Mouse (Mus musculus) bone marrow macrophage, adult 2 months (primary cell): ENCODE results near the gene D6Ertd527e. TPM values are rescaled to one million over a fixed set of nuclear protein-coding genes. Genes with fewer than 3 reads are reported as not detected.

Source experiments
- H3K27ac ChIP-seq: 2 replicates; pipeline ENCODE4 v1.5.1; 2012; ENCODE audit warnings: low read depth, low read length; ENCODE audit not compliant: insufficient read depth
- H3K4me1 ChIP-seq: 2 replicates; pipeline ENCODE4 v1.6.1; 2012; ENCODE audit warnings: low read length; ENCODE audit not compliant: control insufficient read depth, insufficient read depth
- H3K4me3 ChIP-seq: 2 replicates; pipeline ENCODE4 v1.5.1; 2012; ENCODE audit warnings: mild to moderate bottlenecking, low read length, moderate library complexity; ENCODE audit not compliant: insufficient read depth
- CTCF ChIP-seq: IDR thresholded peaks from 2 replicates; pipeline ENCODE4 v1.5.1; 2012; ENCODE audit warnings: low read depth, mild to moderate bottlenecking, low read length, moderate library complexity
- POLR2A ChIP-seq: IDR thresholded peaks from 2 replicates; pipeline ENCODE4 v1.6.1; 2012; ENCODE audit warnings: mild to moderate bottlenecking, low read depth, low read length, borderline replicate concordance
- polyA plus RNA-seq: library from polyadenylated mRNA; stranded (reverse); fragments of >200 nt; gene quantifications from 2 replicates; pipeline ENCODE4 v1.2.4, GENCODE M21; 2012; ENCODE audit not compliant: missing spikeins, insufficient read depth, insufficient read length

Gene D6Ertd527e
- polyA plus RNA-seq, 1 experiment, result not detected

DNA sequence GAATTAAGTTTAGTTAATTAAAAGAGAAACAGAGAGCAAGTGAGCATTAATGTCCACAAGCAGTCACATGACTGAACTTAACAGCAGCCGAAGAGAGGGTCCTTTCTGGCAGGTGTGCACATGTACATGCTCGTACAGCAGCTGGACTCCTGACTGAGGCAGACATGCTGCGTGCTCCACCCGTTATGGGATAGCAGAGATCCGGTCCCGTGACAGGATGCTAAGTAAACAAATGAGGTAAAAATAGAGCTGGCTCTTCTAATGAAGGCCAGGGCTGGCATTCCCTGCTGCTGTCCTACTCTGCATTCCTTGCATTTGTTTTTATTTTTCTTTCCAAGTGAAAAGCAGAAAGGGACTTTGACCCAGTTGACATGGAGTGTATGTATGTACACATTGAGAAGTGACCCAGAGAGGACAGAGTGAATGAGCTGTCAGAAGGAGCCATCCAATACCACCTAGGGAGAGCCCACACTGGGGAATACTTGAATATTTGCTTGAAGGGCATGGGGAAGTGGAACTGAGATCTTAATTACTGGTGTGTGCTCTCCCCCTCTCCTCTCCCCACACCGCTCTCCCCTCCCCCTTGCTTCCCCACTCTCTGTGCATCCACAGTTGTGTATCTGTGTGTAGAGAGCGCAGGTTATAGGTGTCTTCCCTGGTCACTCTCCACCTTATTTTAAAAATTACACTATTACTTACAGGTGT lies 22.7 kb downstream of the D6Ertd527e start:
- H3K4me1 ChIP-seq, result peaks cover 10% of the 10 kb centered on the region

DNA sequence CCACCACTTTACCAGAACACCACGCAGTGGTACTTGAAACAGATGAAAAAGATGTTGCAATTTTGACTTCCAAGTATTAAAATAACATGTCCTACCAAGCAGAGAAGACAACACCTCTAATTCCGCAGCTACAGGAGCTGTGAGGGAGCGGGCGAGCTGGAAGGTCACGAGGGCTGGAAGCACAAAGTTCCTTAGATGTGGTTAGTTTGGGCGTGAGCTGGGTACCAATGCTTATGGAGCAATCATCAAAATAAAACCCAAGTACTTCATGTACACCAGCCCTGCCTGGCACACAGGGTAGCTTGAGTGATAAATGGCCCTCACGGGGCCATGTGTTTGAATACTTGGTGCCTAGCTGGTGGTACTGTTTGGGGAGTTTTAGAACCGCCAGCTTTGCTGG lies 25.3 kb downstream of the D6Ertd527e start:
- peaks cover 10% of the 10 kb centered on the region for H3K4me1 ChIP-seq
- no peak overlapping the region for H3K4me3 ChIP-seq
- no peak overlapping the region for H3K27ac ChIP-seq
- no peak for TF ChIP-seq CTCF

More for the DNA sequence above, 22.7 kb downstream of the D6Ertd527e start:
- no peak overlapping the region for H3K4me3 ChIP-seq
- TF ChIP-seq POLR2A, result no peak
- TF ChIP-seq CTCF, result no peak
- H3K27ac ChIP-seq, result no peak overlapping the region

DNA sequence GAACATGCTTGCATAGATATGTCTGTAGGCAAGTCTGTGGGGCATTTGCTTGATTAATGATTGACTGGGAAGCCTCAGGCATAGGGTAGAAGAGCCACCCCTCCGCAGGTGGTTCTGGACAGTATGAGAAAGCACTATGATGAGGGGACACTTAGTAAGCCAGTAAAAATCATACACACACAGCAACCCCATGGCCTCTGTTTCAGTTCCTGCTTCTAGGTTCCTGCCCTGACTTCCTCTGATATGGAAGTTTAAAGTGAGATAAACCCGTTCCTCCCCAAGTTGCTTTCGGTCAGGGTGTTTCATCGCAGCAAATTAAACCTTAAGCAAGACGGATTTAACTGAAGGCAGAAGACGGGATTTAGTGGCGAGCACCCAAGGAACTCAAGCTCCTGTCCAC lies 26.1 kb downstream of the D6Ertd527e start:
- H3K27ac ChIP-seq, result no peak overlapping the region
- H3K4me1 ChIP-seq, result peaks cover 10% of the 10 kb centered on the region
- TF ChIP-seq CTCF (no peak), POLR2A (no peak)

DNA sequence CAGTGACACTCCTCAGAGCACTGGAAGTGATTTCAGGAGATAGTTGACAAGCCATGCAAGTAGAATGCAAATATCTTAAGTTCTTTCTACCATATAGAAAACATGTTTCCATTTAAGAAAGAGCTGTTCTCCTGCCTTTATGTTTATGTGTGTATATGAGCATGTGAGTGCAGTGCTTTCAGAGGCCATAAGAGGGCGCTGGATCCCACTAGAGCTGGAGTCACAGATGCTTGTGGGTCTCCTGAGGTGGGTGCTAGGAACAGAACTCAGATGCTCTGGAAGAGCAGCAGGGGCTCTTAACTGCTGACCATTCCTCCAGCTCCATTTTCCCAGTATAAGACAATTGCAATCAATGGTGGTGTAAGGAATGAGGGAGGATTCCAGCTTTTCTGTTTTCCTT lies 26.5 kb downstream of the D6Ertd527e start:
- Histone ChIP-seq H3K4me1 (peaks cover 10% of the 10 kb centered on the region), H3K4me3 (no peak overlapping the region), H3K27ac (no peak overlapping the region)
- TF ChIP-seq POLR2A (no peak), CTCF (0 out of 2 replicates have a peak, but pooled peaks have one; percentile 31)

More for the DNA sequence above, 26.1 kb downstream of the D6Ertd527e start:
- no peak overlapping the region for H3K4me3 ChIP-seq

DNA sequence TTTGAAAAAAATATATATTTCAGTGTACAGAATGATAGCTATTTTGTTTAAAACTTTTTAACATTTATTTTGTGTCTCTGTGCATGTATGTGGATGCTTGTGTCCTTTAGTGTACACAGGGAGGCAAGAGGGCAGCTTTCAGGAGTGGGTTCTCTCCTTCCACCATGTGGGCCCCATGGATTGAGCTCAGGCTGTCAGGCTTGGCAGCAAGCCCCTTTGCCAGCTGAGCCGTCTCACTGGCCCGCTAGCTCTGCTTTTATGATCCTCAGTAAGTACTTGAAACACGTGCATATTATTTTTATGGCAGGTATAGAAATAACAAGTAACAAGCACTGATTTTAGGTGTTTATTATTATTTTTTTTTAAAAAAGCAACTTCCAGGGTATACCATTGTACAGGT lies 29.0 kb downstream of the D6Ertd527e start:
- TF ChIP-seq POLR2A (no peak), CTCF (no peak)
- Histone ChIP-seq H3K27ac (no peak overlapping the region), H3K4me3 (no peak overlapping the region)

DNA sequence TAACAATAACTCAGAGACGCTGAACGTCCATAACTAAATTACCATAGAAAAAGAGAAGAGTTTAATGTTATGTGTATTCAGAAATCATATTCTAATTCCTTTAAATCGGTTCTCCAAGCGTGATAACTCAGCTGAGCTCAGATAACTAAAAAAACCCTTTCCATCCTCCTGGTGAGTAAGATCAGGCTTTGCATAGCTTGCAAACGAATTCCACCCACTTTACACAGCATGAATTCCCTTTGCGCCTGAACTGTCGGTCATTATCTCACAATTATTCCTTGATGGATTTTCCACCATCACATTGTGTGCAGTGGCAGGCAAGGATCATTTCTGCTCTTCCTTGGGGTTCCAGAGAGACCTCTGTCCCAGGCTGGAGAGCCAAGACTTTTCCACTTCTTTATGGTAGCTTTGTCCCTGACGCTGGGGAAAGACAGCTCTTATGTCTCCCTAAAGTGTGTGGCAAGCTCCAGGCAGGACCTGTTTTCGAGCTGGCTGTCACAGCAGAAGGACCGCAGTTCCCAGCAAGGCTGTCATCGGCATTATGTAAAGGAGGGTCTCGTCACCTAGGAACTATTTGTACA lies 29.5 kb downstream of the D6Ertd527e start:
- no peak overlapping the region for H3K4me3 ChIP-seq
- no peak overlapping the region for H3K27ac ChIP-seq
- H3K4me1 ChIP-seq, result peaks cover 3% of the 10 kb centered on the region
- TF ChIP-seq POLR2A (no peak), CTCF (no peak)

More for the DNA sequence above, 29.0 kb downstream of the D6Ertd527e start:
- peaks cover 3% of the 10 kb centered on the region for H3K4me1 ChIP-seq

DNA sequence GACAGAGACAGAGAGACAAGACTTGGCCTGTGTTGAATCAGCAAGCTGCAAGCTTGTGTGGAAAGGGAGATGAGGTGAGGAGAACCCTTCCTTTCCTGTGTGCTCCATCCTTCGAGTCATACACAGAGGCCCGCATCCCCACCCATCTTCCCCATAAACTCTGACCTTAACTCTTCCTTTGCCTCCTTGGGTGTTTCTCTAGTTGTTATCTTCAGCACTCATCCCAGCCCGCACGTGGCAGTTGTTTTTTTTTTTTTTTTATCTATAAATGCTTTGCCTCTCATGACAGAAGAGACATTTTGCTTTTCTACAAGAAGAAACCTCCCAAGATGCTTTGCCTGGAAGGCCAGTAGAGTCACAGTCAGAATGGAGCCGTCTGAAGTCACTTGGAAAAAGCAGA lies 33.9 kb downstream of the D6Ertd527e start:
- no peak overlapping the region for H3K4me3 ChIP-seq
- H3K27ac ChIP-seq, result no peak overlapping the region
- TF ChIP-seq CTCF (no peak), POLR2A (no peak)
- H3K4me1 ChIP-seq, result no peaks in the 10 kb centered on the region

DNA sequence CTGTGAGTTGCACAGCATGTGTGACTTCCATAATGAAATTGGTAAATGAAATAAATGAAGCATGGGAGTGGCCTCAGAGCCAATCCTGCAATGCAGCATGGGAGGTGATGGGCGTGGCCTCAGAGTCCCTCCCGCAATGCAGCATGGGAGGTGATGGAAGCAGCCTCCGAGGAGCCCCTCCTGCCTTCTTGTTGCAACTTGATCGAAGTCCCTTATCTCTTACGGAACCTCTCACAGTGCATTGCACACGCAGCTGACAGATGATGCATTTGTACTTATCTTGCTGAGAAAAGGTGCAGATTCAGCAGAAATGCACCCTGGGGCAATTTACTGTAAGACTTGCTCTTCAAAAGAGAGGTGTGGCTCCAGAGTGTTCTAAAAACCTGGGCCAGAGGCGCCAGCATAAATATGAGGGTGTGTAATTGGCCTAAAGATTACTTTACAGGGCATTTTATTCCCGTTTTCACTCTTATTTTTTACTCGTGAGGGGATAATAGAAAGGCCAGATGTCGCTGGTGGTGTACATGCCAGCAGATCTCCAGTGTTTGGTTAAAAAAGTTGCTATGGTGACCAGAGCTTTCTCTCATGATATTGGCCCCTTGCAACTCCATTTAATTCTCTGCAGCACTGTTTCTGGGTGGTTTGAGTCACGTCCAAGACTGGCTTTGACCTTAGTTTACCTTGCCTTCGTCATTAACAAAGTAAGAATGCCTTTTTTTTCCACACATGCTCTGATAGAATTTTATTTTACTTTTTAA lies 35.4 kb downstream of the D6Ertd527e start:
- Histone ChIP-seq H3K4me3 (no peak overlapping the region), H3K27ac (no peak overlapping the region), H3K4me1 (no peaks in the 10 kb centered on the region)
- TF ChIP-seq POLR2A, result no peak
- no peak for TF ChIP-seq CTCF

DNA sequence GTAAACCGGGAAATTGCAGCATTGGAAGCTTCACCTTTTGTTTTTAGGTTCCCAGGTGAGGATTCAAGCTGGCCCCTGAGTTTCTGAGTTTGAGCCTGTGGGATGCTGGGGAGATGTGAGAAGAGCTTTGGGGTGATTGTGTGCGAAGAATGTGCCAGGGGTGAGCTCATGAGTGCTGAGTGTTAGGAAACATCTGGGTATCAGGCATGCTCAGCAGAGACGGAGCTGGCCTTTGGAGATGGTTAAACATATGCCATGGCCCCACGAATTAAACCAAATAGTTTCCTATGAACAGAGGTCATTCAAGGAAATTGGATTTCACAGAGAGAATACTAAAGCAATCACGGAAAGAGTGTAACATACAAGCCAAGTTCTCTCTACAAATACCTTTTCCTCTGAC lies 37.7 kb downstream of the D6Ertd527e start:
- H3K27ac ChIP-seq, result no peak overlapping the region
- no peak for TF ChIP-seq POLR2A
- TF ChIP-seq CTCF, result no peak

DNA sequence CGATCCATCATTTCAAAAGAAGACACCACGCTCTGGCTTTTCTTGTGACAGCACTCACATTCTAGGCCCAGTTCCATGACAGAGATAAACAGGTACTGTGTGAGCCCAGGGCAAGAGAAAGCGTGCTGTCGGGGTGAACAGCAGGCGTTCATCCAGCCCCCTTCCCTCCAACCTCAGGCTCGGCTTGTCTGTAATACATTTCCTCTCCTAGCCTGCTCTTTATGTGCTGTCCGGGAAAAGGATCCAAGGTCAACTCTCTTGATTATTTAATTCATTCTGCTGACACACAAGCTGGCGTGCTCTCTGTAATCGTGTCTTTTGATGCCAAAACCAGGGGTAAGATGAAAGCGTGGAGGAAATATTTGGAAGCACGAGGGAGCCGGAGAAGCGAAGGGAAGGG lies 39.0 kb downstream of the D6Ertd527e start:
- Histone ChIP-seq H3K4me3 (no peak overlapping the region), H3K27ac (no peak overlapping the region), H3K4me1 (no peaks in the 10 kb centered on the region)
- TF ChIP-seq POLR2A (no peak), CTCF (no peak)

More for the DNA sequence above, 37.7 kb downstream of the D6Ertd527e start:
- Histone ChIP-seq H3K4me3 (no peak overlapping the region), H3K4me1 (no peaks in the 10 kb centered on the region)
